ENCODE assay signal across 25 mouse cellular contexts in the genomic region with DNA sequence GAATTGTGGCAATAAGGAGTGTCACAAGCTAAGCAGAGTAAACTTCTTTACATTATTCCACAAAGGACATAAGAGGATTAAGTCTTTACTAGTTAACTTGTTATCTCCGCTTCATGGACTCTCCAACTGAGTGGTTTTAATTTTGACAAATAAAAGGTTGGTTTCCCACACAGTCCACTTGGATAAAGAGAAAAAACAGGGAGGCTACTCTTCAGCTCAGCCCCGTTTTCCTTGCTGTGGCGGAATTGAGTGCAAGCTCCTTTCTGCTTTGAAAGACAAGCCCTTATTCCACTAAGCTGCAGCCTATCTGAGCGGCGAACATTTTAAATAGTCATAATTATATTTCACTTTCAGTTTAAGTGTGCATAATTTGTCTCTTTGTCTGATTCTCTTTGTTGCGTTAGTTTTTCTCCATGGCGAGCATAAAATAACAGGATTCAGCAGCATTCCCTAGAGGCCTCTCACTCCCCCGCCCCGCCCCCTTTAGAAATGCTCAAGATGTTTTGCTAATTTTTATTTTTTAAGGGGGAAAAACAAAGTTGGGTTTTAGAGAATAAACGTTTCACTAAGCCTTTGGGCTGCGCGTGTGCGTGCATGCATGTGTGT. TPM values are rescaled to one million over a fixed set of nuclear protein-coding genes. Genes with fewer than 3 reads are reported as not detected.
DNase-seq lines count a peak whose midpoint lies in the region; ATAC-seq lines count a peak whose summit lies in the region.
"Had no signal": no experiment of that assay in that cellular context is flagged by ENCODE, and none has a peak within 500 bp of the region (broad histone marks: within the 10 kb centered on the region; RNA-seq: fewer than 3 reads in every experiment).

No protein-coding gene starts in this region.

- 0 out of 2 replicates have a peak overlapping the region, but pooled peaks have one; percentile 1 for H3K4me2 ChIP-seq in embryonic facial prominence, embryonic 15.5 days (replicated peaks)
- peak overlapping the region; percentile 7; the same call in 1 of the 2 replicates for H3K4me2 ChIP-seq in forebrain, embryonic 15.5 days (replicated peaks)
- peak overlapping the region; percentile 3; the same call in 1 of the 2 replicates for H3K4me2 ChIP-seq in midbrain, embryonic 16.5 days (ENCODE audit: low read length)
- H3K4me2 ChIP-seq: heart, embryonic 15.5 days; neural tube, embryonic 13.5 days had no signal

- no peaks in the 10 kb centered on the region for H3K4me1 ChIP-seq in embryonic facial prominence, embryonic 15.5 days
- peaks cover 14% of the 10 kb centered on the region for H3K4me1 ChIP-seq in forebrain, embryonic 15.5 days
- peaks cover 5% of the 10 kb centered on the region for H3K4me1 ChIP-seq in midbrain, embryonic 16.5 days (ENCODE audit: control insufficient read depth, insufficient read depth, low read length)
- H3K4me1 ChIP-seq in hindbrain, embryonic 10.5 days (replicated peaks), result no peaks in the 10 kb centered on the region
- H3K4me1 ChIP-seq: heart, embryonic 15.5 days; limb, embryonic 10.5 days had no signal

- no peaks in the 10 kb centered on the region for H3K27me3 ChIP-seq in embryonic facial prominence, embryonic 15.5 days
- H3K27me3 ChIP-seq in forebrain, embryonic 15.5 days, result no peaks in the 10 kb centered on the region
- no peaks in the 10 kb centered on the region for H3K27me3 ChIP-seq in midbrain, embryonic 16.5 days (ENCODE audit: control insufficient read depth, insufficient read depth, low read depth, low read length)
- H3K27me3 ChIP-seq in hindbrain, embryonic 10.5 days (ENCODE audit: insufficient read depth, poor library complexity, severe bottlenecking), result no peaks in the 10 kb centered on the region
- H3K27me3 ChIP-seq: heart, embryonic 15.5 days; neural tube, embryonic 13.5 days had no signal

- H3K9ac ChIP-seq in embryonic facial prominence, embryonic 15.5 days, result no peak overlapping the region
- no peak overlapping the region for H3K9ac ChIP-seq in forebrain, embryonic 15.5 days (replicated peaks)
- no peak overlapping the region for H3K9ac ChIP-seq in midbrain, embryonic 16.5 days (ENCODE audit: low read depth, low read length)
- H3K9ac ChIP-seq: heart, embryonic 15.5 days; liver, postnatal 0 days; neural tube, embryonic 13.5 days had no signal

- ATAC-seq in embryonic facial prominence, embryonic 15.5 days (ENCODE audit: insufficient number of reproducible peaks, low FRiP score, low TSS enrichment, low read depth), result no peak
- ATAC-seq in forebrain, embryonic 15.5 days (replicated peaks), result peak; percentile 71
- no peak for ATAC-seq in midbrain, embryonic 16.5 days
- ATAC-seq: activated CD4-positive, CD25-positive, alpha-beta regulatory T cell, adult 4 months; hindbrain, embryonic 16.5 days; intestine, postnatal 0 days; liver, postnatal 0 days had no signal

- DNase-seq in kidney, postnatal 4 days, result peak; percentile 8 to 22
- no peak for DNase-seq in kidney, postnatal 14 days
- no peak for DNase-seq in cerebellum, adult 9-10 months
- DNase-seq in hindbrain, embryonic 10.5 days (ENCODE audit: low spot score), result no peak
- DNase-seq: adrenal gland, postnatal 14 days; cerebellum, adult 18-20 months; cerebellum, postnatal 36 days; gastrocnemius, postnatal 10 days; heart, adult 18-20 months; heart, postnatal 4 days; kidney, postnatal 25 days; layer of hippocampus, adult 9-11 months; liver, postnatal 0 days; lung, postnatal 14 days; thymus, postnatal 14 days had no signal

- H3K4me3 ChIP-seq in embryonic facial prominence, embryonic 15.5 days (replicated peaks), result no peak overlapping the region
- H3K4me3 ChIP-seq in forebrain, embryonic 15.5 days, result no peak overlapping the region
- no peak overlapping the region for H3K4me3 ChIP-seq in midbrain, embryonic 16.5 days (ENCODE audit: low read depth, low read length)
- no peak overlapping the region for H3K4me3 ChIP-seq in hindbrain, embryonic 10.5 days
- H3K4me3 ChIP-seq: erythroblast, embryonic 14.5 days; heart, embryonic 15.5 days; limb, embryonic 10.5 days; neural tube, embryonic 13.5 days had no signal

- no peaks in the 10 kb centered on the region for H3K36me3 ChIP-seq in embryonic facial prominence, embryonic 15.5 days
- no peaks in the 10 kb centered on the region for H3K36me3 ChIP-seq in forebrain, embryonic 15.5 days
- no peaks in the 10 kb centered on the region for H3K36me3 ChIP-seq in midbrain, embryonic 16.5 days (ENCODE audit: control insufficient read depth, insufficient read depth, low read length)
- no peaks in the 10 kb centered on the region for H3K36me3 ChIP-seq in hindbrain, embryonic 10.5 days
- H3K36me3 ChIP-seq: heart, embryonic 15.5 days; limb, embryonic 10.5 days; neural tube, embryonic 13.5 days had no signal

- WGBS in embryonic facial prominence, embryonic 15.5 days, result 62% methylated on average over 13 of the region's 13 CpGs
- 50% methylated on average over 13 of the region's 13 CpGs for WGBS in forebrain, embryonic 15.5 days
- WGBS in midbrain, embryonic 16.5 days, result 50% methylated on average over 13 of the region's 13 CpGs
- 88% methylated on average over 13 of the region's 13 CpGs for WGBS in hindbrain, embryonic 10.5 days

- H3K9me3 ChIP-seq in embryonic facial prominence, embryonic 15.5 days (replicated peaks), result no peaks in the 10 kb centered on the region
- H3K9me3 ChIP-seq in forebrain, embryonic 15.5 days, result no peaks in the 10 kb centered on the region
- H3K9me3 ChIP-seq in midbrain, embryonic 16.5 days (replicated peaks; ENCODE audit: control insufficient read depth, low read length, poor library complexity, severe bottlenecking), result no peaks in the 10 kb centered on the region
- H3K9me3 ChIP-seq in hindbrain, embryonic 10.5 days, result no peaks in the 10 kb centered on the region
- H3K9me3 ChIP-seq: heart, embryonic 15.5 days; limb, embryonic 10.5 days; neural tube, embryonic 13.5 days had no signal

- H3K27ac ChIP-seq in embryonic facial prominence, embryonic 15.5 days (replicated peaks), result no peak overlapping the region
- peak overlapping the region; percentile 66 for H3K27ac ChIP-seq in forebrain, embryonic 15.5 days (replicated peaks)
- H3K27ac ChIP-seq in midbrain, embryonic 16.5 days (ENCODE audit: low read length), result no peak overlapping the region
- no peak overlapping the region for H3K27ac ChIP-seq in hindbrain, embryonic 10.5 days
- H3K27ac ChIP-seq: heart, embryonic 15.5 days; limb, embryonic 10.5 days; neural tube, embryonic 13.5 days had no signal

RNA-seq across cellular contexts. Expression of a gene that starts 53.2 kb away (rescaled TPM):
- 34.9 and 35.8 TPM in 2 replicates for polyA plus RNA-seq in embryonic facial prominence, embryonic 15.5 days (2015; fragmentation: Nextera tagmentation; extraction: Ambion mirVana)
- 71.2 and 78.9 TPM in 2 replicates for polyA plus RNA-seq in forebrain, embryonic 15.5 days (2015; fragmentation: Nextera tagmentation; extraction: Ambion mirVana)
- polyA plus RNA-seq in midbrain, embryonic 16.5 days (2015; fragmentation: Nextera tagmentation; extraction: Ambion mirVana), result 142 and 147 TPM in 2 replicates
- 17.2 and 26.8 TPM in 2 replicates for polyA plus RNA-seq in hindbrain, embryonic 10.5 days (2016; fragmentation: Nextera tagmentation; extraction: Ambion mirVana)

Comparison
In these comparisons a context has a peak if more than half of its experiments do, and no peak if none do; other contexts are left out.
1. DNase-seq: peak in kidney, postnatal 4 days (2 of 2); none in kidney, postnatal 14 days (single experiment), cerebellum, adult 9-10 months (single experiment) and hindbrain, embryonic 10.5 days (single experiment).
2. Peak in every context shown above with its lines, with median percentiles within 50 percentile points of each other: H3K4me2 ChIP-seq.